Comparison of ENCODE assay signal across 12 mouse cellular contexts in genomic region chr5:105822521-105823498, GRCm38 (mm10). TPM values are rescaled to one million over a fixed set of nuclear protein-coding genes. Genes with fewer than 3 reads are reported as not detected.
A peak's percentile ranks its signal among the peaks of the same experiment; 100 is the strongest.
DNase-seq lines count a peak whose midpoint lies in the region; ATAC-seq lines count a peak whose summit lies in the region.
"Had no signal": no experiment of that assay in that cellular context is flagged by ENCODE, and none has a peak within 500 bp of the region (broad histone marks: within the 10 kb centered on the region; RNA-seq: fewer than 3 reads in every experiment).

No protein-coding gene starts in this region.

- no peaks in the 10 kb centered on the region for H3K36me3 ChIP-seq in heart, embryonic 10.5 days
- H3K36me3 ChIP-seq in forebrain, embryonic 12.5 days (replicated peaks), result no peaks in the 10 kb centered on the region
- H3K36me3 ChIP-seq in limb, embryonic 12.5 days, result no peaks in the 10 kb centered on the region
- H3K36me3 ChIP-seq in neural tube, embryonic 15.5 days, result no peaks in the 10 kb centered on the region
- H3K36me3 ChIP-seq: heart, embryonic 13.5 days had no signal

- H3K27ac ChIP-seq in heart, embryonic 10.5 days, result no peak overlapping the region
- 0 out of 2 replicates have a peak overlapping the region, but pooled peaks have one; percentile 6 for H3K27ac ChIP-seq in forebrain, embryonic 12.5 days
- no peak overlapping the region for H3K27ac ChIP-seq in limb, embryonic 12.5 days
- 0 out of 2 replicates have a peak overlapping the region, but pooled peaks have one; percentile 6 for H3K27ac ChIP-seq in neural tube, embryonic 15.5 days (replicated peaks)
- H3K27ac ChIP-seq: heart, embryonic 13.5 days had no signal

- no peaks in the 10 kb centered on the region for H3K9me3 ChIP-seq in heart, embryonic 10.5 days
- no peaks in the 10 kb centered on the region for H3K9me3 ChIP-seq in forebrain, embryonic 12.5 days
- no peaks in the 10 kb centered on the region for H3K9me3 ChIP-seq in limb, embryonic 12.5 days
- H3K9me3 ChIP-seq in neural tube, embryonic 15.5 days (replicated peaks), result no peaks in the 10 kb centered on the region
- H3K9me3 ChIP-seq: heart, embryonic 13.5 days had no signal

- peak overlapping the region; percentile 4; the same call in 1 of the 2 replicates for H3K4me2 ChIP-seq in forebrain, embryonic 12.5 days
- peak overlapping the region; percentile 31 for H3K4me2 ChIP-seq in limb, embryonic 12.5 days
- peak overlapping the region; percentile 15; the same call in 1 of the 2 replicates for H3K4me2 ChIP-seq in neural tube, embryonic 15.5 days
- H3K4me2 ChIP-seq: heart, embryonic 13.5 days had no signal

- H3K4me1 ChIP-seq in heart, embryonic 10.5 days, result peaks cover 23% of the 10 kb centered on the region
- peaks cover 33% of the 10 kb centered on the region for H3K4me1 ChIP-seq in forebrain, embryonic 12.5 days
- peaks cover 22% of the 10 kb centered on the region for H3K4me1 ChIP-seq in limb, embryonic 12.5 days (replicated peaks)
- peaks cover 18% of the 10 kb centered on the region for H3K4me1 ChIP-seq in neural tube, embryonic 15.5 days

- peak; percentile 49; the same call in 1 of the 2 replicates for ATAC-seq in forebrain, embryonic 12.5 days (ENCODE audit: low FRiP score)
- ATAC-seq in limb, embryonic 12.5 days (ENCODE audit: insufficient number of reproducible peaks, insufficient read depth, low FRiP score, low TSS enrichment, low read depth), result no peak
- ATAC-seq in neural tube, embryonic 15.5 days (ENCODE audit: low FRiP score), result peak; percentile 43
- ATAC-seq: CD4-positive, CD25-positive, alpha-beta regulatory T cell, adult 4 months had no signal

- 79% methylated on average over 15 of the region's 15 CpGs for WGBS in heart, embryonic 10.5 days
- 50% methylated on average over 15 of the region's 15 CpGs for WGBS in forebrain, embryonic 12.5 days
- 36% methylated on average over 15 of the region's 15 CpGs for WGBS in limb, embryonic 12.5 days
- WGBS in neural tube, embryonic 15.5 days, result 43% methylated on average over 15 of the region's 15 CpGs

- H3K9ac ChIP-seq in forebrain, embryonic 12.5 days, result no peak overlapping the region
- H3K9ac ChIP-seq in limb, embryonic 12.5 days (replicated peaks), result no peak overlapping the region
- no peak overlapping the region for H3K9ac ChIP-seq in neural tube, embryonic 15.5 days (replicated peaks)
- H3K9ac ChIP-seq: heart, embryonic 13.5 days had no signal

- H3K4me3 ChIP-seq in heart, embryonic 10.5 days, result no peak overlapping the region
- H3K4me3 ChIP-seq in forebrain, embryonic 12.5 days (replicated peaks), result no peak overlapping the region
- H3K4me3 ChIP-seq in limb, embryonic 12.5 days (replicated peaks), result no peak overlapping the region
- no peak overlapping the region for H3K4me3 ChIP-seq in neural tube, embryonic 15.5 days (replicated peaks)
- H3K4me3 ChIP-seq: heart, embryonic 13.5 days had no signal

- peak; percentile 81 for DNase-seq in heart, adult 11 months
- no peak for DNase-seq in heart, embryonic 10.5 days (ENCODE audit: low spot score)
- no peak for DNase-seq in layer of hippocampus, postnatal 10 days (ENCODE audit: low spot score in 2 of 2)
- no peak for DNase-seq in frontal cortex, postnatal 36 days (ENCODE audit: low spot score in 2 of 2)
- DNase-seq in lung, postnatal 36 days, result no peak
- DNase-seq: adrenal gland, adult 8-10 months; lung, postnatal 14 days had no signal

- H3K27me3 ChIP-seq in heart, embryonic 10.5 days (ENCODE audit: insufficient read depth, poor library complexity, severe bottlenecking), result peaks cover 22% of the 10 kb centered on the region
- H3K27me3 ChIP-seq in forebrain, embryonic 12.5 days, result no peaks in the 10 kb centered on the region
- H3K27me3 ChIP-seq in limb, embryonic 12.5 days, result no peaks in the 10 kb centered on the region
- H3K27me3 ChIP-seq in neural tube, embryonic 15.5 days (replicated peaks), result no peaks in the 10 kb centered on the region

RNA-seq across cellular contexts. Expression of gene Zfp326, which starts 53.6 kb away (rescaled TPM):
- polyA plus RNA-seq in heart, embryonic 10.5 days (2016; fragmentation: Nextera tagmentation; extraction: Ambion mirVana), result 30.0 and 37.7 TPM in 2 replicates
- 70.7 and 72.0 TPM in 2 replicates for polyA plus RNA-seq in forebrain, embryonic 12.5 days (2016; fragmentation: Nextera tagmentation; extraction: Ambion mirVana)
- polyA plus RNA-seq in limb, embryonic 12.5 days (2016; fragmentation: Nextera tagmentation; extraction: Ambion mirVana), result 73.5 and 75.3 TPM in 2 replicates
- polyA plus RNA-seq in neural tube, embryonic 15.5 days (2015; fragmentation: Nextera tagmentation; extraction: Ambion mirVana), result 45.2 and 46.2 TPM in 2 replicates
- total RNA-seq in layer of hippocampus, postnatal 10 days (2021), result 10 to 100 TPM; 41.4 to 45.9 TPM

Comparison
In these comparisons a context has a peak if more than half of its experiments do, and no peak if none do; other contexts are left out.
1. H3K27ac ChIP-seq: peak in forebrain, embryonic 12.5 days (single experiment) and neural tube, embryonic 15.5 days (single experiment); none in heart, embryonic 10.5 days (single experiment) and limb, embryonic 12.5 days (single experiment).
2. Peak in every context shown above with its lines, with median percentiles within 50 percentile points of each other: H3K4me2 ChIP-seq.